Mouse (Mus musculus) intestine, embryonic 15.5 days (tissue): Measurements from ENCODE around the gene Acta1. TPM values are rescaled to one million over a fixed set of nuclear protein-coding genes. Genes with fewer than 3 reads are reported as not detected.

Experiments
- ATAC-seq: fragments of 200-750 bp; cut with Nextera tagmentation; 2 replicates; pipeline ENCODE4 v1.8.0; 2017; ENCODE audit warnings: moderate TSS enrichment, moderate library complexity
- H3K27ac ChIP-seq: fragments of 300-500 bp; sonication (generic); 2 replicates; pipeline ENCODE4 v1.5.1; 2015; ENCODE audit warnings: mild to moderate bottlenecking, inconsistent platforms
- H3K27me3 ChIP-seq: fragments of 300-500 bp; sonication (generic); replicated peaks from 2 replicates; pipeline ENCODE4 v1.6.1; 2015; ENCODE audit warnings: inconsistent platforms
- H3K36me3 ChIP-seq: fragments of 300-500 bp; sonication (generic); 2 replicates; pipeline ENCODE4 v1.6.1; 2015; ENCODE audit warnings: inconsistent platforms
- H3K4me1 ChIP-seq: fragments of 300-500 bp; sonication (generic); replicated peaks from 2 replicates; pipeline ENCODE4 v1.6.1; 2015; ENCODE audit warnings: inconsistent platforms
- H3K4me2 ChIP-seq: fragments of 300-500 bp; sonication (generic); replicated peaks from 2 replicates; pipeline ENCODE4 v1.6.1; 2015; ENCODE audit warnings: mild to moderate bottlenecking, inconsistent platforms
- H3K4me3 ChIP-seq: fragments of 300-500 bp; sonication (generic); replicated peaks from 2 replicates; pipeline ENCODE4 v1.5.1; 2015; ENCODE audit warnings: inconsistent platforms
- H3K9ac ChIP-seq: fragments of 300-500 bp; sonication (generic); 2 replicates; pipeline ENCODE4 v1.6.1; 2015; ENCODE audit warnings: inconsistent platforms
- H3K9me3 ChIP-seq: fragments of 300-500 bp; sonication (generic); 2 replicates; pipeline ENCODE4 v1.6.1; 2016; ENCODE audit warnings: inconsistent platforms
- WGBS: fragments of 180-500 bp; shearing (Covaris S2); methylation state at CpG from one replicate; pipeline ENCODE4 v1.1.7; 2015; 5-methylcytosine and 5-hydroxymethylcytosine counted together
- polyA plus RNA-seq: library from polyadenylated mRNA; unstranded; fragments of >200 nt; fragmentation: Nextera tagmentation; extraction: Ambion mirVana; gene quantifications from 2 replicates; pipeline ENCODE4 v1.2.1, GENCODE M21; 2015

Gene Acta1
- polyA plus RNA-seq, 1 experiment from 2014 or later: 22.2 TPM

DNA sequence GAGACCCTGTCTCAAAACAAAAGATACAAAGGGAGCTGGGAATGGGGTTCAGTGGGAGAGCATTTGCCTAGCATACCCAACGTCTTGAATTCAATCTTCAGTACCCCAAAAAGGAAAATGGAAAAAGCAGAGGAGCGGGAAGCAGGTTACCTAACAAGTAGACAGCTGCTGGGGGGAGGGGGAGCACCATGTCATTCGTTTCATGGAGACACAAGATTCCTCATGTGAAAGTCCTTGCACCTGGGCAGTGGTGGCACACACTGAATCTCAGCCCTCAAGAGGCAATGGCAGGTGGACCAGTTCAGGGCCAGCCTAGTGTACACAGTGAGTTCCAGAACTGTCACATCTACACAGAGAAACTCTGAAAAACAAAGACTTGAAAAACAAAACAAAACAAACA is 37.2 kb downstream of the Acta1 start:
- peaks cover 10% of the 10 kb centered on the region; the same call in 1 of the 2 replicates for H3K4me1 ChIP-seq
- no peak overlapping the region for H3K9ac ChIP-seq
- no peaks in the 10 kb centered on the region for H3K36me3 ChIP-seq
- ATAC-seq: no peak
- H3K9me3 ChIP-seq: no peaks in the 10 kb centered on the region
- H3K27me3 ChIP-seq: no peaks in the 10 kb centered on the region
- no peak overlapping the region for H3K4me3 ChIP-seq
- 79% methylated on average over 3 of the region's 3 CpGs for WGBS
- H3K27ac ChIP-seq: no peak overlapping the region
- H3K4me2 ChIP-seq: no peak overlapping the region

DNA sequence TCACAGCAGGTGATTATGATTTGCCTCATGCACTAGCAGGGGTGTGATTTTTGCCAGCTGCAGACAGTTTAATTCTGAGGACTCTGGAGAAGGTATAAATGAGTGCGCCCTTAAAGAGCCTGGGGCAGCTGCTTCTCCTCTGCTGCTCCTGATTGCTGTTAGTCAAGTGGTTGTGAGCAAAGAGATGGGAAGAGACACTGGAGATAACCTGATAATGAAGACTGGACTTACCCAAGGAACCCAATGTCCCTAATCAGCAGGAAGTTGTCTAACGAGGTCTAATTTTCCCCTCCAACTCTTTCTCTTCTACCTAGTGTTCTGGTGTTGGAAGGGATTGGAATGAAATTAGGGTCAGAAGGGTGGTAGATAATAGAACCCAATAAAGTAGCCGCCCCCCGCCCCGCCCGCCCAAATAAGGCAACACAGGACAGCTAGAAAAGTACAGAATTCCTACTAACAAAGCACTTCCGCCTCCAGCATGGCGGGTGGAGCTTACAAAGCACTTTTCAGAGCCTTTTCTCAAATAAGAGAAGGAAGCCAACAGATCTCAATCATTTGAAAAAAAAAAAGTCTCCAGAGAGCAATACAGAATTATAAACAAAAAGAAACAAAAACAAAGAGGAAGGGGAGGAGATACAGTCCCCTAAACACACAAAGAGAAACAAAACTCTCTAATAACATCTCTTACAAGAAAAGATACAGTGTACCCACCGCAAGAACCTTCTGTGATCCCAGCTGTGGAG is 39.6 kb downstream of the Acta1 start:
- H3K4me3 ChIP-seq: no peak overlapping the region
- 88% methylated on average over 9 of the region's 9 CpGs for WGBS
- H3K4me2 ChIP-seq: no peak overlapping the region
- no peak for ATAC-seq
- no peaks in the 10 kb centered on the region for H3K9me3 ChIP-seq
- no peak overlapping the region for H3K9ac ChIP-seq
- no peak overlapping the region for H3K27ac ChIP-seq
- H3K27me3 ChIP-seq: no peaks in the 10 kb centered on the region
- H3K4me1 ChIP-seq: peaks cover 8% of the 10 kb centered on the region; the same call in 1 of the 2 replicates
- no peaks in the 10 kb centered on the region for H3K36me3 ChIP-seq

DNA sequence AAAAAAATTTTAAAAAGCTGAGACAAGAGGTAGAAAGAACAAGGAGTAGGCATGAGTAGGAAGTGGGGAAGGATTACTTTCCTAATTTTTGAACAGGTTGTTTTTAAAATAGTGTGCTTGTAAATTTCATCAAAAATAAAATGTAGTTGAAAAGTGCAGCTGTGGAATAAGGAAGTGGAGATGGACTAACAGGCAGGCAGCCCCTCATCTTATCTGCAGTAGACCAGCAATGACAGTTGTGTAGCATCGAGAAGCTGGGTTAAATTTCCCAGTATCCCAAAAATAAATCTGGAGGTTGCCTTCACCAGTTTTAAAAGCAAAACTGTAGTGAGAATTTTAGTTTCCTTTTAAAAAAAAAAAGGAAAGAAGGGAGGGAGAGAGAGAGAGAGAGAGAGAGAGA is 40.3 kb downstream of the Acta1 start:
- H3K9ac ChIP-seq: no peak overlapping the region
- no peak for ATAC-seq
- peaks cover 8% of the 10 kb centered on the region; the same call in 1 of the 2 replicates for H3K4me1 ChIP-seq
- H3K4me2 ChIP-seq: no peak overlapping the region
- no peak overlapping the region for H3K4me3 ChIP-seq
- 91% methylated on average over 1 of the region's 1 CpGs for WGBS
- H3K9me3 ChIP-seq: no peaks in the 10 kb centered on the region
- H3K36me3 ChIP-seq: no peaks in the 10 kb centered on the region
- no peak overlapping the region for H3K27ac ChIP-seq
- H3K27me3 ChIP-seq: no peaks in the 10 kb centered on the region

DNA sequence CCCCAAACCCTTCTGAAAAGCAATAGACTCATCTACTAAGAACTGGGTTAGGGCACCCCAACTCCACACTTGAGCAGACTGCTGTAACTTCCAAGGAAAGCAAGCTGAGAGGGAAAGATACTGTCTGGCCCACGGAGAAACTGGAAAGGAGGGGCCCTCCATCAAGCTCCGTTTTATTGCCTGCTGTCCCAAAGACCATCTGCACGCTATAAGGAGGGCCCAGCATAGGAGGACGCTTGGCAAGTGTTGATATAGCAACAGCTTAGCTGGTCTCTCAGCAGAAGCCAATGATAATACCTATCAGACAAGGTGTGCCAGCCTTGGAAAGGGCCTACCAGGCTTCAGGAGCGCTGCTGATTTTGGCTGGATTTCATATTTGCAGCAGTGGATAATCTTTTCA is 43.0 kb downstream of the Acta1 start:
- Histone ChIP-seq H3K9ac (no peak overlapping the region), H3K9me3 (no peaks in the 10 kb centered on the region), H3K4me2 (no peak overlapping the region), H3K36me3 (no peaks in the 10 kb centered on the region), H3K4me3 (no peak overlapping the region), H3K4me1 (no peaks in the 10 kb centered on the region), H3K27me3 (no peaks in the 10 kb centered on the region), H3K27ac (no peak overlapping the region)
- 32% methylated on average over 5 of the region's 5 CpGs for WGBS
- ATAC-seq: no peak

DNA sequence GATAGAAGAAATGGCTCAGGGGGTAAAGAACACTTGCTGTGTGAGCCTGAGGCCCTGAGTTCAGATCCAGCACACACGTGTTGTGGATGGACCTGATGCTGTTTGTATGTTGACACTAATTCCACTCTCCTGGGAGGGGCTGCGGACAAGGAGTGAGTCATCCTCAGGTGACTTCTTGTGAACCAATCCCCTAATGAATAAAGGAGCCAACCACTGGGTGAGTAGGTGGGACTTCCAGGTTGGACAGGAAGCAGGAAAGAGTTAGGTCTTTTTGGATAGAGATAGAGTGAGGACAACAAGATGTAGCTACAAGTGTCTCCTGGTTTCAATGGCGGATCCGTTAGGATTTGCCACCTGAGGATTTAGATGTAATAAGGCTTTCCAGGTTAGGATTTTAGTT is 45.2 kb downstream of the Acta1 start:
- Histone ChIP-seq H3K27me3 (no peaks in the 10 kb centered on the region), H3K4me1 (no peaks in the 10 kb centered on the region), H3K4me2 (no peak overlapping the region), H3K4me3 (no peak overlapping the region), H3K27ac (no peak overlapping the region), H3K36me3 (no peaks in the 10 kb centered on the region), H3K9ac (no peak overlapping the region), H3K9me3 (no peaks in the 10 kb centered on the region)
- 82% methylated on average over 4 of the region's 4 CpGs for WGBS
- no peak for ATAC-seq

DNA sequence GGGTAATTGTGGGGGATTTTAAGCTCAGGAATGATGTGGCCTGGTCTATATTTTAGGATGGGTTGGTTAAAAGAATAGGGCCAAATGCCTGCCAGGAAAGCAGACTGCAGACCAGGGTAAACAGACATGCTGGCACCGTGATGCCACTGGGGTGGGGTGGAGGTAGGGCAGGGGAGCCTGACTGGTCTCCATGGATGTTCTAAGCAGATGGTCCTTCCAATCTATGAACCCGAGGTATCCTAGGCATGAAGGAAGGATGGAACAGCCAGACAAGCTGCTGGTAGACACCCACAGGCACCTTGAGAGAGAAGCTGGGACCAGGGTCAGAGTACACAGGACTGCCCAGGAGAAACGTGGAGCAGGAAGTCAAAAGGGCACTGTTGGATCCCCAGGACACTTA is 47.0 kb downstream of the Acta1 start:
- no peaks in the 10 kb centered on the region for H3K36me3 ChIP-seq
- no peak overlapping the region for H3K27ac ChIP-seq
- no peak for ATAC-seq
- no peaks in the 10 kb centered on the region for H3K4me1 ChIP-seq
- H3K4me3 ChIP-seq: no peak overlapping the region
- WGBS: 63% methylated on average over 3 of the region's 3 CpGs
- H3K9ac ChIP-seq: no peak overlapping the region
- H3K4me2 ChIP-seq: no peak overlapping the region
- no peaks in the 10 kb centered on the region for H3K27me3 ChIP-seq
- H3K9me3 ChIP-seq: no peaks in the 10 kb centered on the region

DNA sequence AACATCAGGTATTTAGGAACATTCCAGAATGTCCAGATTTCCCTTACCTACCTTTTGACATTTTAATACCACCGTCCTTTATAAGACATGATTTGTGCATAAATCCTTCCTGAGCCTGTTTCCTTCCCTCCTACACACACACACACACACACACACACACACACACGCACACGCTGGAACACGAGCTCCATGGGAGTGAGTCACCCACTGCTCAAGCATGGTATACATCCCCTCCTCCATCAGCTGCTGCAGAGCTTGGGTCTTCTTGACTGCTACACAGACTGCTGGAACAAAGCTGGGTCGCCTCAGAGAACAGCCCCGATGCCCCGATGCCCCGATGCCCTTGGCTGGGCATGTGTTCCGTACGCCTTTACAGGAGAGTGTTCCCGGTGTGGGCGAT is 48.0 kb downstream of the Acta1 start:
- Histone ChIP-seq H3K36me3 (no peaks in the 10 kb centered on the region), H3K27me3 (no peaks in the 10 kb centered on the region), H3K9me3 (no peaks in the 10 kb centered on the region), H3K4me1 (no peaks in the 10 kb centered on the region), H3K4me2 (no peak overlapping the region), H3K4me3 (no peak overlapping the region), H3K9ac (no peak overlapping the region), H3K27ac (no peak overlapping the region)
- no peak for ATAC-seq
- 86% methylated on average over 12 of the region's 12 CpGs for WGBS

DNA sequence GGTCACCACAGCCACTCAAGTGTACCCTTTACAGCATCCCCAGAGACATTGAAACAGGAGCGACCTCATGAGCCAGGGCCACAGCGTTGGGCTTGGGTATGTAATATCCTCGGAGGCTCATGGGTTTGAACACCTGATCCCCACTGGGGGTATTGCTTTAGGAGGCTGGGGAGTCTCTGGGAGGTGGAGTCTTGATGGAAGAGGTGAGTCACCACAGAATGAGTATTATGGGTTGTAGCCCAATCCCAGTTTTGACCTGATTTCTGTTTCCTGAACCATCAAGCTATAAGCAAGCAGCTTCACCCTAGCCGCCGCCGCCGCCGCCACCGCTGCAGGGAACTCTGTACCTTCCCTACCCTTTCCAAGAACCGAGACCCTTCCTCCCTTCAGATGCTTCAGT is 48.6 kb downstream of the Acta1 start:
- H3K27ac ChIP-seq: no peak overlapping the region
- no peak overlapping the region for H3K4me2 ChIP-seq
- H3K4me1 ChIP-seq: no peaks in the 10 kb centered on the region
- H3K9ac ChIP-seq: no peak overlapping the region
- no peaks in the 10 kb centered on the region for H3K9me3 ChIP-seq
- no peak for ATAC-seq
- H3K4me3 ChIP-seq: no peak overlapping the region
- 90% methylated on average over 10 of the region's 10 CpGs for WGBS
- no peaks in the 10 kb centered on the region for H3K36me3 ChIP-seq
- no peaks in the 10 kb centered on the region for H3K27me3 ChIP-seq

DNA sequence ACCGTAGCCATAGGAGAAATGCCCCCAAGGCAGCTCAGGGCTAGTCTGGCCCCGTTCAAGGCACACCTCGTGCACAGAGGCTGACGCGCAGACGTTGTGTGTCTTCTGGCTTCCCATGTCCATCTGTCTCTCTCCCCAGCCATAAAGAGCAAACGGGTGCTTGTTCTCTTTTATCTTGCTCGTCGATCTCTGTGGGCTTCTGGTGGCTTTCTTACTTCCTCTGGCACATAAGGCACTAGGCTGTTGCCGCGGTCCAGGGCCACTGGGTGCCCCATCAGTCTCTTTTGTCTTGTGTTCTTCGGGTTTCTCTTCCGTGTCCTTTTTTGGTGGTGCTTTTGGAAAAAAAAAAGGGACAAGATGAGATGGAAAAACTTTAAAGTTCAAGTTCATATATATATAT is 49.4 kb downstream of the Acta1 start:
- Histone ChIP-seq H3K36me3 (no peaks in the 10 kb centered on the region), H3K27me3 (no peaks in the 10 kb centered on the region), H3K9ac (no peak overlapping the region), H3K27ac (no peak overlapping the region), H3K4me3 (no peak overlapping the region), H3K9me3 (no peaks in the 10 kb centered on the region), H3K4me1 (no peaks in the 10 kb centered on the region), H3K4me2 (no peak overlapping the region)
- 85% methylated on average over 13 of the region's 13 CpGs for WGBS
- ATAC-seq: no peak

DNA sequence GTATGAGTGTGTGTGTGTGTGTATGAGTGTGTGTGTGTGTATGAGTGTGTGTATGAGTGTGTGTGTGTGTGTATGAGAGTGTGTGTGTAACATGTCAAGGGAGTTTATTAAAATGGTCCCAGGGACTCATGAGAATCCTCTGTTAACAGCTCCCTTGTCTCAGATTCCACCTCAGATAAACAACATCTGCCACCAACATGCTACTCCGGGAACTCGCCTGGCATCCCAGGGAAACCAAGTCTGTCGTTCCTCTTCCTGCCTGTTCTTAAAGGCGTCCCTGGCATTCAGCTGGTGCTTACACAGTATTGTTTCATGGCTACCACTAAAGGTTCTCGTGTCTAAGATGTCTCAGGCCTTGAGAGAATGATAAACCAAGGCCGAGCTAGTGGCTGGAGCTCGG is 50.2 kb downstream of the Acta1 start:
- H3K36me3 ChIP-seq: no peaks in the 10 kb centered on the region
- ATAC-seq: no peak
- H3K27me3 ChIP-seq: no peaks in the 10 kb centered on the region
- H3K4me1 ChIP-seq: no peaks in the 10 kb centered on the region
- 74% methylated on average over 7 of the region's 7 CpGs for WGBS
- no peak overlapping the region for H3K27ac ChIP-seq
- no peak overlapping the region for H3K4me2 ChIP-seq
- H3K4me3 ChIP-seq: no peak overlapping the region
- H3K9me3 ChIP-seq: no peaks in the 10 kb centered on the region
- H3K9ac ChIP-seq: no peak overlapping the region

DNA sequence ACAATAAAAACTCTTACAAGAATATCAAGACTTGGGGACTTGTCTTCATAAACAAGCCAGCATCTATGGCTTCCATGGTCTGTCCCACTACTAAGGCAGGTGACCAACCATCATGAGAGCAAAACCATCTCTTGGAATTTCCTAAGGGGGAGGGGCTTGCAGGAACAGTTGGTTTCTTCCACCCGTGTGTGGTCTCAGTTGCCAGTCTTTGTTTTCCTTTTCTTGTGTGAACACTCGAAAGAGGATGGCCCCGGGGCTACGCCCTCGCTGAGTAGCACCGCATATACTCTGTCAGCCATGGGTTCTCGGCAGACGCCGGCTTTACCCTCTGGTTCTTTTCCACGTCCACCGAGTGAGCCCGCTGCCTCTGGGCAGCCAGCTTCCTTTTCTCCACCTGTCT is 52.5 kb downstream of the Acta1 start:
- Histone ChIP-seq H3K36me3 (no peaks in the 10 kb centered on the region), H3K27ac (no peak overlapping the region), H3K27me3 (no peaks in the 10 kb centered on the region), H3K4me2 (no peak overlapping the region), H3K4me3 (no peak overlapping the region), H3K4me1 (no peaks in the 10 kb centered on the region), H3K9ac (no peak overlapping the region), H3K9me3 (no peaks in the 10 kb centered on the region)
- WGBS: 91% methylated on average over 12 of the region's 12 CpGs
- ATAC-seq: no peak
